Mouse (Mus musculus): ENCODE results near the gene Snorc.
"Not testable (repeated sequence)": the region's sequence is repeated elsewhere in the genome, so short reads cannot be mapped to it uniquely, and the experiment has no call there.

Snorc gene

GRCm38 (mm10) chr1:87469971-87470370, at the start of gene Snorc:
Gene Snorc, plus strand, starts transcription at chr1:87470271.
- not testable (repeated sequence) for DNase-seq (ENCODE audit: low spot score)

GRCm38 (mm10) chr1:87435125-87435524, 34.9 kb upstream of the Snorc start:
- DNase-seq (ENCODE audit: low spot score): no peak

- no peak for DNase-seq (ENCODE audit: low spot score)
Observed at GRCm38 (mm10) chr1:87436583-87436982, 33.5 kb upstream of the Snorc start.

DNA sequence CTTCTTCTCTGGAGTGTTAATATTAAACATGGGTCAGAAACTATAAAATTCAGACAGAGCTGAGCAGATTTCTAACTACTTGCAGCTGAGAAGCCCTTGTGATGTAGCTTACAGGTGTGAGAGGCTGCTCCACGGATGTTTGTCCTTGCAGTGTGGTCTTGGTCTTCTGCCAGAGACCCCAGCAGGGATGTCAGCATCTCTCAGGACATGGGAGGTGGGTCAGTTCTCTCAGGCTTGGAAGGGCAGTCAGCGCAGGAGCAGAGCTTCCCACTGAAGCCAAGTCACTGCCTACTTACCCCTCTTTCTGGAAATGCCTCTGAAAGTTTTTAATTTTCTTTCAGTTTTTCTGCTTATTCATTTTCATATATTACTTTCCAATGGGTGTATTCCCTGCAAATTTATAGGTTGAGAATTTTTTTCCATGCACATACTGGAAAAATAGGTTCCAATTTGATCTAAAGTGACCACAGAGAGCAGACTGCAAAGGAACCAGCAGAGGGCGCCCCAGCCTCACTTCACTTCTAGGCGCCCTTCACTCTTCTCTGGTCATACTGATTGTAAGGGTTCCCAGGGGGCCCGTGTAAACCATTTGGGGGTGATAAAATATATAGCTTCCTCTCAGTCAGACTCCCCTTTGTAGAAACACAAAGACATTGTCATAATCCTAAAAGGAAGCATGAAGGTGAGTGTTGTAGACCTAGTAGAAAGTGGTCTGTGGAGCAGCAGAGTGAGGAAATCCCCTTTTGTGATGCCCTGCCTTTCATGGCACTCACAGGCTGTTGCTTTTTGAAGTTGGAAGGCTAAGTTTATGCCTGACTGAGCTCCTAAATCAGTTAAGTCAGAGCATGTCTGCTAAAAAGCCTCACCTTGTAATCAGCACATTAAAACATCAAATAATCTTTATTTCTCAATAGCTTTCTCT, 22.6 kb upstream of the Snorc start:
- DNase-seq (ENCODE audit: low spot score): peak; percentile 56

DNA sequence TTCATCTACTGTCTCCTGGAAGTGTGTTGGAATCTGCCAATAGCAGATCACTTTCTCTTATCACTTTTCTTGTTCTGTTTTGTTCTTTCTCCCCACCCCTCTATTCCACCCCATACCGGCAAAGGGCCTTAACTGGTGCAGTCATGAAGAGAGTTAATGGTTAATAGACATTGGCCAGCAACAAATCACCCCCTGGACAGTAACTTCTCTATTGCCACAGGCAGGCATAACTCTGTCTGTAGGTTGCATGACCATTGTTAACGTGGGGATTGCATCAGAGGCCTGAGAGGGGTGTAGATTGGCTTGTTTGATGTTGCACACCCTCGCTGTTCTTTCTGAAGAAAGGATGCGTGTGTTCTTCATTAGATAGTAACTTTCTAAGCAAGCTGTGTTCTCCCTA, 20.6 kb upstream of the Snorc start:
- no peak for DNase-seq (ENCODE audit: low spot score)

- no peak for DNase-seq (ENCODE audit: low spot score)
Observed at GRCm38 (mm10) chr1:87456425-87456824, 13.6 kb upstream of the Snorc start.

DNA sequence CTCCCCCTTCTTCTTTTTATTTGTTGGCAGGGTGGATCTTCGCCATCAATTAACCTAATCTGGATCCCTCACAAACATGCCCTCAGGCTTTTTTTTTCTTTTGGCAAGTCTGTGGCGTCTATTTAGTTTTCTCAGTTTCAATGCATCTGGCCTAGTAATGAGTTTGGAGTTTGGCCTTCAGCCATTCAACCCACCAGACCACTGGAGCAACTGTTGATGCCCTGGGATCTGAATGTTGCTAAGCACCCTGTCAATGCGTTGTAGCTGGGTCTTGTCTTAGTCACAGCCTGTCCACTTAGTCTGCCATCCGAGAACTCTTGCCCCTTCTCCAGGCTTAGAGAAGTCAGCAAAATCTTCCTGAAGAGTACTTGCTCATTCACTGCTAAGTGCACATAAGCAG, 12.0 kb upstream of the Snorc start:
- no peak for DNase-seq (ENCODE audit: low spot score)

DNA sequence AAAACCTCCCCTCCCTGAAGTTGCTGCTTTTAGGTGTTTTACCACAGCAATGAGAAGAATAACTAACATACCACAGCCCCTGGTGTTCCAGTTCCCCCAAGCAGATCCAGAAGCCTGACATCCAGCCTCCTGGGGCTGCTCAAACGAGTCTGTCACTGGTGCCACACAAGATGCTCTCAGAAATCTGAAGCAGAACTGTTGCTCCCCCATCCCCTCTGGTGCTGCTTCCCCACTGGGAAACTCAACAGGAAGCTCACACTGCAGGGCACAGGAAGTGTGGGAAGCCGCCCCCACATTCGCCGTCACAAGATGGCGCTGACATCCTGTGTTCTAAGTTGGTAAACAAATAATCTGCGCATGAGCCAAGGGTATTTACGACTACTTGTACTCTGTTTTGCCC, 10.2 kb upstream of the Snorc start:
- not testable (repeated sequence) for DNase-seq (ENCODE audit: low spot score)

- no peak for DNase-seq (ENCODE audit: low spot score)
Observed at GRCm38 (mm10) chr1:87467469-87467868, 2.6 kb upstream of the Snorc start.

DNA sequence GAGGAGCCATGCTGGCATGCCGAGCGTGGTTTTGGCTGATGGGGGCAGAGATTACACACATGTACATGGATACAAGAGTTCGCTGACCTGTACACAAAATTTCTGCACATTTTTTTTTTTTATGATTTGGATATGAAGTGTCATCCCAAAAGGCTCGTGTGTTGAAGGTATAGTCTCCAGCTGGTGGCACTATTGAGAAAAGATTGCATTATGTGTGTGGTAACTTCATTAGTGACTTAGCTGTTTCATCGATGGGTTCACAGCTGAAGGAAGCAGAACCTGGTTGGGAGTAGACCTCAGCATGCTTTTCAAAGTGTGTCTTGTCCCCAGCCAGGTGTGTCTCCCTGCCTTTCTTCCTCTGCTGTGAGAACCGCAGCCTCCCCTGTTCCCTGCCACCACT, 1.8 kb upstream of the Snorc start:
- DNase-seq (ENCODE audit: low spot score): no peak

DNA sequence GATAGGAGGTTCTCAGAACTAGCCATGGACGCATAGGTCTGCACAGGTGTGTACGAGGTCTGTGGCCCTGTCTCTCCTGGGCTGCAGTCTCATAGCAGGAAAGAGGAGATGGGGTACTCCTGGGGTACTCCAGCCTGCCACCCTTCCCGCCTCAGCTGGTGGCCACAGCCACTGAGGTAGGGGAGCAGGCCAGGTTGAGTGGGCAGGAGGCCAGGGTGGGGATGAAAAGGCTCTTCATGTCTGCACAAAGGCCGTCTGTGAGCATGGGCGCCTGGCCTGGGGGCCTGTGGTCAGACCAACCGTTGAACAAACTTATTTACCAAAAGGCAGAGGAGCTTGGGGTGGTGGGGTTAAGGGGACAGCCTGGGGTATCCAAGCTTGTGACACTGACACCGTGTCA, 1.8 kb downstream of the Snorc start:
- no peak for DNase-seq (ENCODE audit: low spot score)

GRCm38 (mm10) chr1:87472576-87472975, 2.5 kb downstream of the Snorc start:
- DNase-seq (ENCODE audit: low spot score): no peak

DNA sequence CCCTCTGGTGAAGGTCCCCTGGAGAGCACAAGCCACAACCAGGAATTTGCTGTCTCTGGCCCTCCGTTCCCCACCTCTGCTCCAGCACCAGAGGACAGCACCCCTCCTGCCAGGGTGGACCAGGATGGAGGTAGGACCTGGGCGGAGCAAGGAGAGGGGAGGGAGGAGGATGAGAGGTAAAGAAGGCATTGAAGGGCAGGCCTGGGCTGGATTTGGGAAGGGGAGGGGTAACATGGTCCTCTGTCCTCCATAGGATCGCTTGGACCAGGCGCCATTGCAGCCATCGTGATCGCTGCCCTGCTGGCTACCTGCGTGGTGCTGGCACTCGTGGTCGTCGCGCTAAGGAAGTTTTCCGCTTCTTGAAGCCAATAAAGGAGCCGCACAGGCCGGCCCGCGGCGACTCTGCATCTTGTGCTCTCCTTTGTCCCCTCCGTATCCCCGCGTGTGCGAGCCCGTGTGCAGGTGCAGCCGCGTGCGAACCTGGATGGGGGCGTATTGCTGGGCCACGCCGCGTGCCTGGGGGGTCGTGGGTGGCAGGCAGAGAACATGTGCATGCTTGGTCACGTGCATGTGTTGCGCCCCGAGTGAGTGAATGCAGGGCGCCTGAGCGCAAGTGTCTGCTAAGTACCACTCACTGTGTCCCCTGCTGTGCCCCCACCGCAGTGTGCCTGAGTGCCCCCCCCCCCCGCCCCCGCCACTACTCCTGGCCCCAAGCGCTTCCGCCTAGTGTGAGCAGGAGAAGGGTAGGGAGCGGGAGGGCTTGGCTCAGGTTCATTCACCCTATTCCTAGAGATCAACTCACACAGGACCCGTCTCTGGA, 5.2 kb downstream of the Snorc start:
- no peak for DNase-seq (ENCODE audit: low spot score)

DNA sequence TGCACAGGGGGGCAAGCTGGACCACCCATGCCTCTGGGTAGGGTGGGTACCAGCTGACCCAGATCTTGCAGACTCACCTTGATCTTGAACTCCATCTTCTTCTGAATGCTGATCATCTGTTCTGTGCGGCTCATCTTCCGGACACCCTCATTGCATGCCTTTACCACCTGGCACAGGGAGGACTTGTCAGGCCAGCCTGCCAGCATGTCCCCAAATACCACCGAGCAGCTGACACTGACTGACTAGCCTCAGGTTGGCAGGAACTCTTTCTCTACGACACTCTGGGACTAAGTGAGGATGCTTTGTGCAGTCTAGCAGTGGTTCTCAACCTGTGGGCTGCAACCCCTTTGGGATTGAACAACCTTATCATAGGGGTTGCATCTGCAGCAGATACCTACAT, 12.5 kb downstream of the Snorc start:
- no peak for DNase-seq (ENCODE audit: low spot score)

DNA sequence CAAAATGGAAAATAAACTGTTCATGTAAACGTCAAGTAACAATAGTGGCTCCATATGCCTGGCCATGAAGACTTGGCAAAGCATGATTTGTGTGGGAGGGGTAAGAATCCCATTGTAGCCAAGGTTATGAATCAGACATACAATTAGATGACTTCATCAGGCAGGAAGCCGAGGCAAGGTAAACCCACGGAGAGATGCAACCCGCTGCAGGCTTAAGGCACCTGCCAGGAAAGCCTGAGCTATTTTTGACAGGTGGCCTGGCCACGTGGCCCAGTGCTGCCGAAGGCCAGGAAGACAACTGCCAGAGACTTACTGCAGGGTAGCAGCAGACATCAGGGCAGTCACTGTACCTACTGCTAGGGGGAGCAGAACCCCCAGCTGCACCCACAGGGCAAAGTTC, 16.3 kb downstream of the Snorc start:
- no peak for DNase-seq (ENCODE audit: low spot score)

DNA sequence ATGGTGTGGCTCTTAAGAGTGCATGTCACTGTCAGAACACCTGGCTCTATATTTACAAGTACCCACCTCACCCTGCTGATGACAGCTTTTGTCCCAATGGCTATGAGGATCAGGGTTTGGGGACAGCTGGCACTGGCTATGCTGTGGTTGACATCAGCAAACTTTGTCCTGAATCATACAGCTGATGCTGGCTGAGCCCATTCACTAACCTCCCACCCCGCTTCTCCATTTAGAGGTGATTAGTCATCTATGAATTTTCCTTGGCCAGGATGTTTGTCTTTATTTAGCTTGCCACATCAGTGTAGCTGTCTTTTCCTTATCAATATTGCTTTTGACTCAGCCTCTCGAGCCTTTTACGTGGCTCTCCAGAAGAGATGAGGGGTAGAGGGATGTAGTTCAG, 22.2 kb downstream of the Snorc start:
- no peak for DNase-seq (ENCODE audit: low spot score)

DNA sequence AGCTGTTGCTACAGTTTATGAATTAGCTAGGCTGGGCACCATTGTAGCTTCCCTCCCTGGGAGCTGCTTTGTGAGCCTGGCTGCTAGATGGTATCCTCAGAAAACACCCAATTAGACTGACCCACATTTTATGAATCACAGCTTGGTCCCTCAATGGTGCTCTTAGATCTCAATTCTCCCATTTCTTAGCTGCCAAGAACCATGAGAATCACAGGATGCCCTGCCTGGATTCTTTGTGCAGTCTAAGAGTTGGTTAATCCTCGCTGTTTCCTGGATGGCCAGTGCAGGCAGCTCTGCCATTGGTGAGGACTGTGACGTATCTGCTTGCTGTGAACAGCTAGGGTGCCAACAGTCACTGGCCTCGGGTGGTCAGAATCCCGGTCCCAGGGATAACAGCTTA, 23.5 kb downstream of the Snorc start:
- no peak for DNase-seq (ENCODE audit: low spot score)

DNA sequence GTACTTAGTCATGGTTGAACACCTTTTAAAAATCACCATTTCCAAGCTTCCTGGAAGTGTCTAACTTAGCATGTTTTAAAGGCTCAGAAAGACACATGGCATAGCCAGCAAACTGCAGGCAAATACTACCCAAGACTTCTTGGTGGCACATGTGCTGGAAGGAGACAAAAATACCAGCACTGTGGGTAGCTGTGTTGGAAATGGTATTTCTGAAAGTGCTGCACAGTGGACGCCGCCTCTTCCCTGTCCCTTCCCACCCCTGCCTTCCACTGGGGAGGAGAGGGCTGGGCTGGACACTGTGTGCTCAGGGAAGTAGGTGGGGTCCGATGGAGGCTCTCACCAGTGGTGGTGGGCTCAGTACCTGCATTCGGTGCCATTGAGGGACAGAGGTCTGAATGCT, 35.5 kb downstream of the Snorc start:
- DNase-seq (ENCODE audit: low spot score): no peak

DNA sequence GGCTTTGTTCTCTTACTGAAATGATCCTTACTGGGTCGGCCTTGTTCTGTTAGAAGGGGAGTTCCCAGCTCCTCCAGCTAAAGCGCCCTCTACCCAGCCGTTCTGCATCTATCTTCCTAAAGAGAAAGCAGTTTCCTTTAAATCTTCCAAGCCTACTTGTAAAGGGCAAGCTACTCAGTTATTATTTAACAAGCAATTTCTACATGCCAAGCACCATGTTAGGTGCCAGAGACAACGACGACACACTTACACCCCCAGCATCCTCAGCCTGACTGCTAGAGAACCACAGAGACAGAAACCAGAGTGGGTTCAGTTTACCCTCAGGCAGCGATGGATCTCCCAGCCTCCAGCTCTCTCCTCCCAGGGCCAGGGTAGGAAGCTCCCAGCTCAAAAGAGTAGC, 37.8 kb downstream of the Snorc start:
- no peak for DNase-seq (ENCODE audit: low spot score)

DNA sequence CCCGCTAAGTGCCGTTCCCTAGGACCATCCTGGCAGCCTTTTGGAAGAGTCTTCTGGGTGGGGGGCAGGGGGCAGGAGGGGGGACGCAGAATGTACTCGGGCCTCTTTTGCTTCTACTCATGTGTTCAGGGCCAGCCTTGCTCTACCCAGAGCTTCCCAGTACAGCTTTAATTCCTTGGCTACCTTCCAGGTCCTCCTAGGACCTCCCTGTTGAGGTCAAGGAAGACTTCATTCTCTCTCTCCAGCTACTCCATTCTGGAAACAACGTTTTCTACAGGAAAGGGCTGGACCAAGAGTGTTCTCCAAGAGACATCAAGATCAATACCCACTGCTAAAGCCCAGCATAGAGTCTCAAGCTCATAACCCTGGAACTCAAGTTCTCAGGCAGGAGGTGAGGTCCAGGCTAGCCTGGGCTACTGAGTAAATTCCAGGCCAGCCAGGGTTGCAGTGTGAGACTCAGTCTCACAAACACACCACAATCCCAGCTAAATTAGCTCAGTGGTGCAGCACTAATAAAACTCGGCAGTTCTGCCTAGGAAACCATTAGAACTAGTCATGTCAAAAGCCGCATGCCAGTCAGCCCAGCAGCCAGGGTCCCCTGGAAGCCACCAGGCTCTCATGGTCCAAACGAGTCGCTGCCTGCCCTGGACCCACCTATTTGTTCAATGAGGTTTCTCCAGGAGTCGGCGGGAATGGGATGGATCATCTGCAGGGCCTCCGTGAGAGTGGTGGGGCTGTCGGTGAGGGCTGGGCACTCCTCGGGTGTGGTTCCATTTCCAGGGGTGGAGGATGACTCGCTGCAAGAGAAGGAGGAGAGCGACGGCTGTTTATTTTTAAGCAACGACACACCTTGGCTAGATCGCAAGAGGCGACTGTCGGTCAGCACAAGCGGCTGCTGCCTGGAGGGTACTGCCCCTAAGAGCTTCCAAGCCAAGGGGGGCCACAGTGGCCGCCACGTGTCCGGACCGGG, 38.8 kb downstream of the Snorc start:
- no peak for DNase-seq (ENCODE audit: low spot score)

DNA sequence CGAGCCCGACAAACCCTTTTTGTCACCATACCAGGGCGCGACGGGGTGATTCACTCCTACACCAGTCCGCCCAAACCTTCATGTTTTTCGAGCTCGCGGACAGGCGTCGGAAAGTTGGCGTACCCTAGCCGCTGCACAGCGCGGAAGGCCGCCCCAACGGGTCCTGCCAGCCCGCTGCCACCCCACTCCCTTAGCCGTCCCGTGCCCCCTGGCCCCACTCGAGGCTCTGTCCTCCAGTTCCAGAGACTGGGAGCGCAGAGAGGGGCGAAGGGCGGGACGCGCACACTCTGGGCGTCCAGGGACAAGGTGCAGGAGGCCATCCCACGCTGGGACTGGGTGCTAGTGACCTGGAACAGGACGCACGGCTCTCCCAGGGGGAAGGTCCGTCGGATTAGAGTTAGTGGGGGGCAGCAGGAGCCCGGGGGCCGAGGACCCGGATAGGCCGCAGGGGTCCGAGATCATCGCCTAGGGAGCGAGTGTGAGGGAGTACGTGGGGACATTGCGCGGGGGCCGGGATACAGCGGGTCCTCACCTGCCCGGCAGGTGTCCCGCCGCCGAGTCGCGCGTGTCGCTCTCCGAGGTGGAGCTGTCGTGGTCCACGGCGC, 39.6 kb downstream of the Snorc start, which contains the start of gene Neu2:
Neu2 (plus strand) TSS at position 329 of the 605 bp plus-strand sequence.
- DNase-seq (ENCODE audit: low spot score): no peak

Data from MN1 (cell line).